In genomic region chr7:99128020-99128950, GRCm38 (mm10) we compare ENCODE assay signal across 10 mouse cellular contexts. TPM values are rescaled to one million over a fixed set of nuclear protein-coding genes. Genes with fewer than 3 reads are reported as not detected.
DNase-seq lines count a peak whose midpoint lies in the region; ATAC-seq lines count a peak whose summit lies in the region.
"Had no signal": no experiment of that assay in that cellular context is flagged by ENCODE, and none has a peak within 500 bp of the region (broad histone marks: within the 10 kb centered on the region; RNA-seq: fewer than 3 reads in every experiment).

No protein-coding gene starts in this region.

- H3K9me3 ChIP-seq in forebrain, embryonic 14.5 days (replicated peaks; ENCODE audit: control insufficient read depth, low read length), result no peaks in the 10 kb centered on the region; the same call in 1 of the 2 replicates
- no peaks in the 10 kb centered on the region for H3K9me3 ChIP-seq in forebrain, embryonic 12.5 days

- H3K4me3 ChIP-seq in forebrain, embryonic 14.5 days (ENCODE audit: low read depth, low read length), result no peak overlapping the region
- no peak overlapping the region for H3K4me3 ChIP-seq in forebrain, embryonic 12.5 days (replicated peaks)
- H3K4me3 ChIP-seq: layer of hippocampus, adult 2 months had no signal

- H3K27me3 ChIP-seq in forebrain, embryonic 14.5 days (replicated peaks; ENCODE audit: control insufficient read depth, insufficient read depth, low read length), result no peaks in the 10 kb centered on the region
- H3K27me3 ChIP-seq in forebrain, embryonic 12.5 days, result no peaks in the 10 kb centered on the region

- H3K4me1 ChIP-seq in forebrain, embryonic 14.5 days (ENCODE audit: control insufficient read depth, insufficient read depth, low read length), result no peaks in the 10 kb centered on the region
- peaks cover 13% of the 10 kb centered on the region for H3K4me1 ChIP-seq in forebrain, embryonic 12.5 days

- no peak overlapping the region for H3K9ac ChIP-seq in forebrain, embryonic 14.5 days (ENCODE audit: low read length)
- no peak overlapping the region for H3K9ac ChIP-seq in forebrain, embryonic 12.5 days

- H3K36me3 ChIP-seq in forebrain, embryonic 14.5 days (ENCODE audit: control insufficient read depth, insufficient read depth, low read length), result no peaks in the 10 kb centered on the region
- no peaks in the 10 kb centered on the region for H3K36me3 ChIP-seq in forebrain, embryonic 12.5 days (replicated peaks)

- 51% methylated on average over 10 of the region's 10 CpGs for whole genome bisulfite sequencing in forebrain, embryonic 14.5 days
- 47% methylated on average over 10 of the region's 10 CpGs for WGBS in forebrain, embryonic 12.5 days

- DNase-seq in kidney, postnatal 4 days, result peak; percentile 13 to 26
- no peak for DNase-seq in kidney, postnatal 10 days
- peak; percentile 72 for DNase-seq in ZHBTc4 (ENCODE audit: low read depth, low spot score)
- peak; percentile 71 for DNase-seq in forelimb bud, embryonic 11.5 days (ENCODE audit: low read depth, low spot score)
- DNase-seq in lung, postnatal 14 days, result peak; percentile 35
- DNase-seq in forebrain, embryonic 14.5 days (ENCODE audit: low spot score), result no peak
- DNase-seq in right cerebral cortex, adult 18-20 months, result no peak
- DNase-seq: cerebellum, adult 9-11 months had no signal

- H3K4me2 ChIP-seq in forebrain, embryonic 14.5 days (ENCODE audit: low read length), result no peak overlapping the region
- H3K4me2 ChIP-seq in forebrain, embryonic 12.5 days, result no peak overlapping the region

- no peak overlapping the region for H3K27ac ChIP-seq in forebrain, embryonic 14.5 days (ENCODE audit: low read depth, low read length)
- H3K27ac ChIP-seq in forebrain, embryonic 12.5 days, result no peak overlapping the region
- H3K27ac ChIP-seq: layer of hippocampus, adult 2 months had no signal

- ATAC-seq in forebrain, embryonic 14.5 days, result no peak
- no peak for ATAC-seq in forebrain, embryonic 12.5 days (ENCODE audit: low FRiP score)

RNA-seq across cellular contexts. Expression of gene Uvrag, which starts 12.7 kb away (rescaled TPM):
- polyA plus RNA-seq in forebrain, embryonic 14.5 days (2014; fragmentation: Nextera tagmentation; extraction: Ambion mirVana), result 12.2 and 13.2 TPM in 2 replicates
- 14.8 and 16.1 TPM in 2 replicates for polyA plus RNA-seq in forebrain, embryonic 12.5 days (2016; fragmentation: Nextera tagmentation; extraction: Ambion mirVana)

RNA-seq across cellular contexts. Expression of gene Dgat2, which starts 54.2 kb away (rescaled TPM):
- polyA plus RNA-seq in forebrain, embryonic 14.5 days (2014; fragmentation: Nextera tagmentation; extraction: Ambion mirVana), result 11.9 and 14.9 TPM in 2 replicates
- polyA plus RNA-seq in forebrain, embryonic 12.5 days (2016; fragmentation: Nextera tagmentation; extraction: Ambion mirVana), result 8.4 and 8.6 TPM in 2 replicates

Comparison
In these comparisons a context has a peak if more than half of its experiments do, and no peak if none do; other contexts are left out.
1. DNase-seq: peak in kidney, postnatal 4 days (2 of 2), ZHBTc4 (single experiment), forelimb bud, embryonic 11.5 days (single experiment) and lung, postnatal 14 days (single experiment); none in kidney, postnatal 10 days (single experiment), forebrain, embryonic 14.5 days (single experiment) and right cerebral cortex, adult 18-20 months (single experiment).